Mouse (Mus musculus): ENCODE data around the gene Cdkl4. TPM values are rescaled to one million over a fixed set of nuclear protein-coding genes. Genes with fewer than 3 reads are reported as not detected.

Gene Cdkl4
- polyA plus RNA-seq, 1 experiment from 2014 or later: 0.53 TPM

DNA sequence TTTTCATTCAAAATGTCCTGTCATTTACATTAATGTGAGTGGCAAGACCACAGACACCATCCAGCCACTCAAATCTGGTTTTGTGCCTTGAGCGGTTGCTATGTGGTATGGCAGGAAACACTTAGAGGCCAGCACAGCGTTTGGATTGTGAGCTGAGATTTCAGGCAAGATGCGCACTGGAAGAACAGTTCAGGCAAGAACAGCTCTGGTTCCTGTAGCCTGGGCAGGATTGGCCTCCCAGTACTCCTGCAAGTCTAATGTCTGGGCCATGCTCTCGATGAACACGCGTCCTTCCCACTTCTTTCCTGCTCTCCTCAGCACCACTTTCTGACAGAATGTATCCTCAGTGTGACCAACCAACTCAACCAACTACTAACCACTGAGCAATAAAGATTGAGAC, 5.4 kb upstream of the Cdkl4 start:
- DNase-seq (ENCODE audit: low spot score) (no peak), ATAC-seq (replicated peaks; ENCODE audit: low FRiP score) (no peak)
- Histone ChIP-seq H3K9ac (ENCODE audit: low read depth, low read length) (no peak overlapping the region), H3K4me2 (no peak overlapping the region), H3K27me3 (replicated peaks; ENCODE audit: control insufficient read depth, insufficient read depth, low read length) (no peaks in the 10 kb centered on the region), H3K36me3 (ENCODE audit: control insufficient read depth, insufficient read depth, low read length) (peaks cover 2% of the 10 kb centered on the region; the same call in 1 of the 2 replicates), H3K27ac (ENCODE audit: low read depth, low read length) (no peak overlapping the region), H3K9me3 (ENCODE audit: control insufficient read depth, low read length) (no peaks in the 10 kb centered on the region), H3K4me1 (replicated peaks; ENCODE audit: control insufficient read depth, insufficient read depth, low read length) (no peaks in the 10 kb centered on the region), H3K4me3 (ENCODE audit: low read depth, low read length) (no peak overlapping the region)
- 90% methylated on average over 6 of the region's 6 CpGs for whole genome bisulfite sequencing

DNA sequence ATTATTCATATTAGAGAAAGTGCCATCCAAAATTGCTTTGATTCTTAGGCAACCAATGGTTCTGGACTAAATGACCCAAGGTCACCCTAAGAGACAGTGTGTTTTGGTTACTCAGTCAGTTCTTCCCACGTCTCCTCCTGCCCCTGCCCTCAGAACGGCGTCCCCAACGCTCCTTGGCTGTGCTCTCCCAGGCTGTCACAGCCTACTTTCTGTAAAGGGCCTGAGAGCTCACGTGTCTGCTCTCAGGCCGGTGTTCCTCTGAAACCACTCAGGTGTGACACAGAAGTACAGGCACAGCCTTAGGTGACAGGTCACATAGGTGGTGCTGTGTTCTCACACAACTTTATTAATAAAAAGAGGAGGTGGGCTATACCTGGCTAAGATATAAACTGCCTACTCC, 2.3 kb upstream of the Cdkl4 start:
- no peak for ATAC-seq (replicated peaks; ENCODE audit: low FRiP score)
- no peak overlapping the region for H3K4me3 ChIP-seq (ENCODE audit: low read depth, low read length)
- H3K36me3 ChIP-seq (ENCODE audit: control insufficient read depth, insufficient read depth, low read length): peaks cover 2% of the 10 kb centered on the region; the same call in 1 of the 2 replicates
- H3K27ac ChIP-seq (ENCODE audit: low read depth, low read length): no peak overlapping the region
- no peaks in the 10 kb centered on the region; the same call in 1 of the 2 replicates for H3K27me3 ChIP-seq (replicated peaks; ENCODE audit: control insufficient read depth, insufficient read depth, low read length)
- H3K4me2 ChIP-seq: no peak overlapping the region
- WGBS: 87% methylated on average over 6 of the region's 6 CpGs
- no peak for DNase-seq (ENCODE audit: low spot score)
- H3K9ac ChIP-seq (ENCODE audit: low read depth, low read length): no peak overlapping the region
- H3K4me1 ChIP-seq (replicated peaks; ENCODE audit: control insufficient read depth, insufficient read depth, low read length): no peaks in the 10 kb centered on the region
- no peaks in the 10 kb centered on the region for H3K9me3 ChIP-seq (ENCODE audit: control insufficient read depth, low read length)

DNA sequence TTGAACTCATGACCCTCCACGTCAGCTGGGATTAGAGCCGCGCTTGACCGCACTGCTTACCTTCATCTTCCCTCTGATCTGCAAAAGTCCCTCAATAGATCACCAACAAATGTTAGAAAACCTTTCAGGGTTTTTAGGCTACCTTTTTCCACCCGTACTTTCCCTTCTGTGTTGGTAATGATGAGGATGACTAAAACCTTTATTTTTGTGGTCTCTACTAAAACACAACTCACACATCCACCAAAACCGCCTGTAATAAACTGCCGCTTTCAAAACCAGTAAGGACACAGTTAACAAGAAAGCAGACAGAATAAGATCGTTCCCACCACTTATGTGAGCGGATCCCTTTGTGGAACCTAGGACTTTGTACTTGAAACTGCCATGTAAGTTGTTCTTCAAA, 1.5 kb upstream of the Cdkl4 start:
- no peak overlapping the region for H3K4me3 ChIP-seq (ENCODE audit: low read depth, low read length)
- no peak overlapping the region for H3K4me2 ChIP-seq
- H3K9me3 ChIP-seq (ENCODE audit: control insufficient read depth, low read length): no peaks in the 10 kb centered on the region
- H3K27me3 ChIP-seq (replicated peaks; ENCODE audit: control insufficient read depth, insufficient read depth, low read length): no peaks in the 10 kb centered on the region; the same call in 1 of the 2 replicates
- ATAC-seq (replicated peaks; ENCODE audit: low FRiP score) (no peak), DNase-seq (ENCODE audit: low spot score) (no peak)
- no peak overlapping the region for H3K9ac ChIP-seq (ENCODE audit: low read depth, low read length)
- WGBS: 88% methylated on average over 9 of the region's 9 CpGs
- H3K36me3 ChIP-seq (ENCODE audit: control insufficient read depth, insufficient read depth, low read length): 0 out of 2 replicates have a peak, but pooled peaks cover 2% of the 10 kb centered on the region
- no peaks in the 10 kb centered on the region for H3K4me1 ChIP-seq (replicated peaks; ENCODE audit: control insufficient read depth, insufficient read depth, low read length)
- H3K27ac ChIP-seq (ENCODE audit: low read depth, low read length): no peak overlapping the region

DNA sequence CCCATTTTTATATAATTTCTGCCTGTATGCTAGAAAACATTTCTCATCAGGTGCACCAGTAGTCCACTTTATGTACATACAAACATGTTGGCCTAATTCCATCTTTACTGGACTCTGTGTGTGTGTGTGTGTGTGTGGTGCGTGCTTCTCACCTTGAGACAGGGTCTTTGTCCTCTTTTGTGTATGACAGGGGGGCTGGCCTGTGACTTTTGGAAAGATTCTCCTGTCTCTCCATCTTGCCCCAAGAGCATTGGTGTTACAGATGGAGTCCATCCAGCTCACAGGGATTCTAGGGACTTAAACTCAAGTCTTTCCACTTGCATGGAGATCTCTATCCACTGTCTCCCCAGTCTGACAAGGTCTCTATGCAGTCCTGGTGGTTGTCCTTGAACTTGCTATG, 428 bp upstream of the Cdkl4 start:
- no peak for DNase-seq (ENCODE audit: low spot score)
- H3K4me1 ChIP-seq (replicated peaks; ENCODE audit: control insufficient read depth, insufficient read depth, low read length): no peaks in the 10 kb centered on the region
- no peak overlapping the region for H3K4me3 ChIP-seq (ENCODE audit: low read depth, low read length)
- no peak overlapping the region for H3K27ac ChIP-seq (ENCODE audit: low read depth, low read length)
- no peaks in the 10 kb centered on the region for H3K9me3 ChIP-seq (ENCODE audit: control insufficient read depth, low read length)
- H3K27me3 ChIP-seq (replicated peaks; ENCODE audit: control insufficient read depth, insufficient read depth, low read length): no peaks in the 10 kb centered on the region; the same call in 1 of the 2 replicates
- no peak overlapping the region for H3K4me2 ChIP-seq
- H3K9ac ChIP-seq (ENCODE audit: low read depth, low read length): no peak overlapping the region
- ATAC-seq (replicated peaks; ENCODE audit: low FRiP score): no peak
- 83% methylated on average over 1 of the region's 1 CpGs for WGBS
- no peaks in the 10 kb centered on the region for H3K36me3 ChIP-seq (ENCODE audit: control insufficient read depth, insufficient read depth, low read length)

DNA sequence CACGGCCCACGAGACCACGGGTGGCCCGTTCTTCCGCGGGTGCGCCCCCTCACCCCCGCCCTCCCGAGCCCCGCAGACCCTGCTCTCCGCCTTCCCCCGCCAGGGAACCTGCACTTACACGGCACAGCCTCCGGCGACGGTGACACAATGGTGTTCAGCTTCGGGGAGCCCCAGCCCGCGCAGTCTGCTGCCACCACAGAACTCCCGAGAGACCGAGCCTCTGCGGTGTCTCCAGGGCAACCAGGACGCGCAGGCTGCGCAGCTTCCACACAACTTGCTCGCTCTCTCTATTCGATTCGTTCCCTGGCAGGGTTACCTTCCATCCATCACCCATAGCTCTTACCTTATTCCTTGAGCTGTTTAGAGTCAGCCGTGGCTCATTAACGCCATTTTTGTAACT, 399 bp downstream of the Cdkl4 start:
- H3K4me1 ChIP-seq (replicated peaks; ENCODE audit: control insufficient read depth, insufficient read depth, low read length): no peaks in the 10 kb centered on the region
- no peak overlapping the region for H3K9ac ChIP-seq (ENCODE audit: low read depth, low read length)
- peak overlapping the region; percentile 84 for H3K4me2 ChIP-seq
- no peaks in the 10 kb centered on the region for H3K36me3 ChIP-seq (ENCODE audit: control insufficient read depth, insufficient read depth, low read length)
- 2% methylated on average over 30 of the region's 30 CpGs for WGBS
- no peaks in the 10 kb centered on the region; the same call in 1 of the 2 replicates for H3K27me3 ChIP-seq (replicated peaks; ENCODE audit: control insufficient read depth, insufficient read depth, low read length)
- DNase-seq (ENCODE audit: low spot score) (peak; percentile 56), ATAC-seq (replicated peaks; ENCODE audit: low FRiP score) (peak; percentile 60; the same call in 1 of the 2 replicates)
- H3K4me3 ChIP-seq (ENCODE audit: low read depth, low read length): peak overlapping the region; percentile 48
- no peaks in the 10 kb centered on the region for H3K9me3 ChIP-seq (ENCODE audit: control insufficient read depth, low read length)
- no peak overlapping the region for H3K27ac ChIP-seq (ENCODE audit: low read depth, low read length)

DNA sequence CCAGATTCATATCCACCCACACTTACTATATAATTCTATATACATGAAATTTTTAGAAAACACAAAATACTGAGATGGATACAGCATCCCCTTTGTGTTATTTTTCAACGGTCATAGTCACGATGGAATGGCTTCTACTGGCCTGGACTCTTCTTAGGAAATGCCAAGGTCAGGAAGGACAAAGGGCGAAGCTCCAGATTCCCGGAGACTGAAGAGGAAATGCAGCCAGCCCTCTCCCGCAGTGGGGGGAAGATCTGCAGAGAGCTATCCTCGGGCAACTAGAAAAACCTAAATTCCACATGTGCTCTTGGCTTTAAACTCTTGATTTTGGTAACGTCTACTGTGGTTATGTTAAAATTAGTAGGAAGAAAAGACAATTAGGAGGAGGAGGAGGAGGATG, 2.6 kb downstream of the Cdkl4 start:
- H3K27me3 ChIP-seq (replicated peaks; ENCODE audit: control insufficient read depth, insufficient read depth, low read length): no peaks in the 10 kb centered on the region; the same call in 1 of the 2 replicates
- no peak overlapping the region for H3K4me2 ChIP-seq
- no peak for ATAC-seq (replicated peaks; ENCODE audit: low FRiP score)
- H3K9me3 ChIP-seq (ENCODE audit: control insufficient read depth, low read length): no peaks in the 10 kb centered on the region
- H3K27ac ChIP-seq (ENCODE audit: low read depth, low read length): no peak overlapping the region
- WGBS: 58% methylated on average over 7 of the region's 7 CpGs
- H3K9ac ChIP-seq (ENCODE audit: low read depth, low read length): no peak overlapping the region
- no peaks in the 10 kb centered on the region for H3K4me1 ChIP-seq (replicated peaks; ENCODE audit: control insufficient read depth, insufficient read depth, low read length)
- no peaks in the 10 kb centered on the region for H3K36me3 ChIP-seq (ENCODE audit: control insufficient read depth, insufficient read depth, low read length)
- DNase-seq (ENCODE audit: low spot score): no peak
- no peak overlapping the region for H3K4me3 ChIP-seq (ENCODE audit: low read depth, low read length)

DNA sequence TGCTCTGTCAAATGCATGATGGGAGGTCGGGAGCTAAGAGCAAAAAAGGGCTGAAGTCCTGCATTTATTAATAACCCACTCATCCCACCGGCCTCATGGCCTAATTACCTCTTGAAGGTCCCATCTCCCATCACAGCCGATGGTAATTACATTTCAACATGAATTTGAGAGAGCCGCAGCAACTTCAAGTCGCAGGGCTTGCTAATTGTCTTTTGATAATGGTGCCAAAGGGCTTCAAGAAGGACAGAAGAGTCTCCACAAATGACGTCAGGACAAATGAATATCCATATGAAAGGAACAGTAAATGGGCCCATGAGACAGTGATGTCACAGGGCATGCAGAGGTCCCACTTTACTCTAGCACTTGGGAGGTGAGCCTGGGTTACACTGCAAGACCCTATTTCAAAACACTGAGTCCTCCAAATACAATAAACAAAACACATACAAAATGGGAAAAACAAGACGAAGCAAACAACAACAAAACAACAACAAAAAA, 3.1 kb downstream of the Cdkl4 start:
- Histone ChIP-seq H3K4me3 (ENCODE audit: low read depth, low read length) (no peak overlapping the region), H3K27me3 (replicated peaks; ENCODE audit: control insufficient read depth, insufficient read depth, low read length) (no peaks in the 10 kb centered on the region; the same call in 1 of the 2 replicates), H3K4me2 (no peak overlapping the region), H3K9me3 (ENCODE audit: control insufficient read depth, low read length) (no peaks in the 10 kb centered on the region), H3K4me1 (replicated peaks; ENCODE audit: control insufficient read depth, insufficient read depth, low read length) (no peaks in the 10 kb centered on the region), H3K36me3 (ENCODE audit: control insufficient read depth, insufficient read depth, low read length) (no peaks in the 10 kb centered on the region), H3K9ac (ENCODE audit: low read depth, low read length) (no peak overlapping the region), H3K27ac (ENCODE audit: low read depth, low read length) (no peak overlapping the region)
- no peak for ATAC-seq (replicated peaks; ENCODE audit: low FRiP score)
- DNase-seq (ENCODE audit: low spot score): no peak
- WGBS: 80% methylated on average over 7 of the region's 7 CpGs

DNA sequence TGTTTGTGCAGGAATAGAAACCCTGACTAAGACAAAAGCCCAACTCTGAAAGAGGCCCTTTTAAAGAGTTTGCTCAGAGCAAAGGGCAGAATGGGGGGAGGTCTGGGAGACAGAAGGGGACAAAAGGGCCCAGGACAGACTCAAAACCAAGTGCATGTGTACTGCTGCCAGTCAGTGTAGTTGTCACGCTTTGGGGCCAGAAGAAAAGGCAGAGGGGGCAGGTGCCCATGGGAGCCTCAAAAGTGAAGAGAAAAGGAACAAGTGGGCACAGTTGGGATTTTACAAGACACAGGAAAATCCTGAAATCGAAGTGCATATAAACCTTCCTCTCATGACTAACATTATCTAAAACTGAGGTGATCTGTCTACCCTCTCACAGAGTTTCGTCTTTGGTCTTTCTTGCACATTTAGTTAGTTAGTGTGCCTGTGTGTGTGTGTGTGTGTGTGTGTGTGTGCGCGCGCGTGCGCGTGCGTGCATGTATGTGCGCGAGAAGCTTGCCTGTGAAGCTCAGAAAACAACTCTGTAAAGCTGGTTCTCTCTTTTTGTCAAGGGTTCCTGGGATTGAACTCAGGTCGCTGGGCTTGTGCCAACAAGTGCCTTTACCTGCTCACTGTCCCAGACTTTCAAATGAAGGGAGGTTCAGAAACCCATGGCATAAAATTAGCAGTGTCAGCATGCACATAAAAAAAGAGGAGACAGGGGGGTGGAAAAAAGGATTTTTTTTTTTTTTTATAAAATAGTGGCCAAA, 5.3 kb downstream of the Cdkl4 start:
- Histone ChIP-seq H3K27ac (ENCODE audit: low read depth, low read length) (no peak overlapping the region), H3K4me1 (replicated peaks; ENCODE audit: control insufficient read depth, insufficient read depth, low read length) (no peaks in the 10 kb centered on the region), H3K9me3 (ENCODE audit: control insufficient read depth, low read length) (no peaks in the 10 kb centered on the region), H3K27me3 (replicated peaks; ENCODE audit: control insufficient read depth, insufficient read depth, low read length) (no peaks in the 10 kb centered on the region; the same call in 1 of the 2 replicates), H3K9ac (ENCODE audit: low read depth, low read length) (no peak overlapping the region), H3K4me3 (ENCODE audit: low read depth, low read length) (no peak overlapping the region), H3K36me3 (ENCODE audit: control insufficient read depth, insufficient read depth, low read length) (no peaks in the 10 kb centered on the region), H3K4me2 (no peak overlapping the region)
- DNase-seq (ENCODE audit: low spot score): no peak
- WGBS: 91% methylated on average over 13 of the region's 13 CpGs
- ATAC-seq (replicated peaks; ENCODE audit: low FRiP score): no peak

DNA sequence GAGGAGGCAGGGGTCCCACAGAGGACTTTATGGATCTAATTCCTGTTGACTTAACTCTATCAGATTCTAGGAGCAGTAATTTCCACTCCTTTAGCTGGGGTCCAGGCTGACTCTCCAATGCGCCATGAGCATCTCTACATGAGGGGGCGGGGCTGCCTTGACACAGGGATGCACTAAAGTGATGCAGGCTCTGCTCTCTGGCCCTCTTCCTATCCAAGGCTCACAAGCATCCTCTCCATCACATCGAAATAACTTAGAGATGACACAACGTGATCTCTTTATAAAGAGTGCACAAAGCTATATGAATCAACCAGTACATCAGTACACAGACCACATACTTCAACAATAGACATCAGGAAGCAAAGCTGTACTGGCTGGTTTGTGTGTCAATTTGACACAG, 6.2 kb downstream of the Cdkl4 start:
- H3K4me2 ChIP-seq: no peak overlapping the region
- H3K4me1 ChIP-seq (replicated peaks; ENCODE audit: control insufficient read depth, insufficient read depth, low read length): no peaks in the 10 kb centered on the region
- no peak overlapping the region for H3K27ac ChIP-seq (ENCODE audit: low read depth, low read length)
- no peaks in the 10 kb centered on the region for H3K27me3 ChIP-seq (replicated peaks; ENCODE audit: control insufficient read depth, insufficient read depth, low read length)
- H3K9me3 ChIP-seq (ENCODE audit: control insufficient read depth, low read length): no peaks in the 10 kb centered on the region
- 74% methylated on average over 4 of the region's 4 CpGs for WGBS
- no peak for DNase-seq (ENCODE audit: low spot score)
- H3K36me3 ChIP-seq (ENCODE audit: control insufficient read depth, insufficient read depth, low read length): no peaks in the 10 kb centered on the region
- no peak overlapping the region for H3K4me3 ChIP-seq (ENCODE audit: low read depth, low read length)
- no peak overlapping the region for H3K9ac ChIP-seq (ENCODE audit: low read depth, low read length)
- no peak for ATAC-seq (replicated peaks; ENCODE audit: low FRiP score)

Measured in liver, embryonic 11.5 days (tissue).